Mouse (Mus musculus) fat pad, adult 2 months (tissue): ENCODE measurements at regions not wholly inside any gene's neighbourhood (a gene's known extent, or its start where the extent isn't known, plus 50 kb on each side); places are given as distances from the start of the nearest gene placed in this dataset.

Experiments used
- DNase-seq: peaks from one replicate; pipeline ENCODE4 v3.0.0-alpha.2; 2011; ENCODE audit warnings: low read depth, low spot score; ENCODE audit errors: extremely low read depth

DNA sequence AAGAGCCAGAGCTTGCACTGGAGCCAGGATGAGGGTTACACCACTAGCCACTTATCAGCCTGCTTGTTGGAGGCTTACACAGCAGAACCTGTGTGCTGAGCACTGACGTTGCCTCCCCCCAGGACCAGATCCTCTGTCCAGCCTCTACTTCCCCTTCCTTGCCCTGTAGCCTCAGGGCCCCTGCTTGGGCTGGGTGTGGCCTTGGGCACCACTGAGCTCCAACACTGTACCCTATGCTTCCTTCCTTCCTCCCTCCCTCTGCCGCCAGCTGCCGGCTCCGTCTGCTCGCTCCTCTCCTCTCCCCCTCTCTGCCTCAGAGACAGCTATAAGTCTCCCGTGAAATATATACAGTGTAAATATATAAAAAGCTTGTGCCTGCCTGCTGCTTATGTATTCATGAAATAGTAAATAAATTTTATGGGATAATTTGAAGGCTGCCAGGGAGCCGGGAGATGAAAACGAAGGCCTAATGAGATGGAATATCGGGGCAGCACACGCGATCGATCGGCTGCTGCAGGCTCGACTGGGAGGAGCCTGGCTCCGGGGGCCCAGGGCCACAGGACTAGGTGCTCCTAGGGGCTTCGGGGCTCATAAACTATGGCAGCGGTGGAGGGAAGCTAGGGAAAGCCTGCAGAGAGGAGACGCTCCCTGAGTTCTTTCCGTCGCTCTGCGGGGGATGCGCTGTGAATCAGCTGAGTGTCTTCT lies 135.6 kb downstream of the Rbm19 start:
- no peak for DNase-seq

DNA sequence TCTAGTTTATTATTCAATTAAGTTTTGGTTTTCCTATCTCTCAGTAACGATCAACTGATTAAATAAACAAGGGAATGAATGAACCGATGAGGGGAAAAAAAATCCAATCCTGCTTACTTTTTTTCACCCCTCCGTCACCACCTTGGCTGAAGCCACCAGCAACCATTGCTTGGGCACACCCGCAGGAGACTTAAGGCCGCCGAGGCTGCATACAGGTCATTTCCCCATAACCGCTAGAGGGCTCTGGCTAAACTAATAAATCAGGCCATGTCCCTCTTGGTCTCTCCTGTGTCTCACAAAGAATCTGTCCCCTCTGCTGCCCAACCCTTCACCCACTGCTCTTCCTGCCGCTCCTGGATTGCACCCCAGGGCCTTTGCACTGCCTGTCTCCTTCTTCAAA lies 136.3 kb downstream of the Rbm19 start:
- DNase-seq = no peak

DNA sequence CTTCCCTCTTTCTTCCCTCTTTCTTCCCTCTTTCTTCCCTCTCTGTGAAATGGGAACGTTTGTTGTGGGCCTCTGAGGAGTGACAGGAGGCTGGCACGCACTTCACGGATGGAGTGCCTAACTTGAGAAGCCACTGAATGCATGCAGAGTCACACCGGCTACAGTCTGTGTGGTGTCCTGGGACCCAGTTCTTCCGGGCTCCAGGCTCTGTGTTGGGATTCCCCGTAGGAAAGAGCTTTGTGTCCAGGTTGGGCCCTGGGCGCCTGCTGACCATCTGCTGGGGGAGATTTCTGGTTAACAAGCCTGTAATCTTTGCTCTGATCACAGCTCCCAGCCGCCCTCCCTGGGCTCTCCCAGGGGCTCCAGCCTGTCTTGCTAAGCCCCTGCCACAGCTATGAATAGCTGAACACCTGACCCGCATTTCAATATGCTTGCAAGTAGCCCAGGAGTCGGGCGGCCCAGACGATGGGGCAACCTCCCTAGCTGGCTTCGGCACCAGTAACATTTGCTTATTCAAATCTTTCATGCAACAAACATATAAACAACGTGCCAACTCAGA lies 146.5 kb downstream of the Rbm19 start:
- DNase-seq = no peak

DNA sequence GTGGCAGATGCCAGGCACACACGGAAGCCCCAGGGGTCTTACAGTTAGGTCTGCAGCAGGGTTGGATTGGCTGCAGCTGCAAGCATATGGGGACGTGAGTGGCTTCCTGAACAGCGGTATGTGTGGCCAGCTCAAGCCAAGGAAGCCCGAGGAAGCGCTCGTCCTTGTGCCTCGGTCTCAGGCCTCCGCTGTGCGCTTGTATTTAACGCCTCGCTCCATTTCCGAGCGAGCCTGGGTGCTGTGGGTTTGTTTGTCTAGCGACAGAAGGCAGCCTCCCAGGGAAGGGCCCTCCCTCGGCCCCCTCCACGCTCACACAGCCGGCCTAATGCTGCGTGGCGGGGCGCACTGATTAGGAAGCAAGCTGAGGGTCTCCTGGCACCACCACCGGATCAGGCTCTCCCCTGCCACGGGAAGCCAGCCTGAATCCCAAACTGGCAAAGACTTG lies 153.2 kb downstream of the Rbm19 start:
- no peak for DNase-seq

DNA sequence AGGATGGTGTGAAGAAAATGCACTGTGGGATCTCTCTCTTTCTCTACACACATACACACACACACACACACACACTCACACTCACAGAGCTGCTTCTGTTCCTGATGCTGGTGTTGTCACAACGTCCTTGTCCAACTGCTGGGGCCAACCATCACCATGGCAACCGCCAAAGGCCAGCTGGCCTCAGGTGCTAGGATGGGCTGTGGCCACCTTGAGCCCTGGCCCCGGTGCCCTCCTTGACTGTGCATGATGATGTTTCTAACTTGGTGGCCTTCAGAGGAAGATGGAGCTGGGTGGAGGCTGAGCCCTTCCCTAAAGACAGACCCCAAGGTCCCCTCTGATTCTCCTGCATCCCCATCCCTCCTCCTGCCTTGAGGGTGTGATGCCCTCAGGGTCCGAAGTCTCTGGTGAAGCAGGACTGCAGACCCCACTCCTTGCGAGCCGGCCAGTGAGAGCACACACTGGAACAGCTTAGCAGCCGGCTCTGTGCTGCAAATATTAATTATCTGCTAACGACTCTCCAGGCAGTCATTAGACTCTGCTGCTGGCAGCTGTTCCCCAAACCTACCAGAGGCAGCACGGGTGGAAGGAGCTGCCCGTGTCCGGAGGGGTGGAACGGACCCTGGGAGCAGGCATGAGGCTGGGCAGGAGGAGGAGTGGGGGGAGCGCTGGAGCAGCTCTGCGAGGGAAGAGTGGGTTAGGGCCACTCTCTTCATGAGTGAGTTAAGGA lies 154.8 kb downstream of the Rbm19 start:
- DNase-seq = no peak

DNA sequence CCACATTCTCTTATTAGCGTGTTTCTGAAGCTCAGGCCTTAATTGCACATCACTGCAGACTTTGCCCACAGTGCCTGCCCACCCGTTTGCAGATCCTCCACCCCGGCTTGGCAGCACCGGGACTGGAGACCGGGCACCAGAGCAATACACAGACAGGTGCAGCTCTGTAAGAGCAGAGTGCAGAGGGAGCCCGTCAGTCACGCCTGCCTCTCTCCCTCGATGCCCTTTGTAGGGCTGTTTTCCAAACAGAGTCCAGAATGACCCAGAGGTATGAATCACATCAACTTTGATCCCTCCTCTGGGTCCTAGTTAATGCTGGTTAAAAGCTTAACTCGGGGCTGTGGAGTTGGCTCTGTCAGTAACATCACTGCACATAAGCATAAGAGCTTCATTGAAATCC lies 155.3 kb upstream of the Lhx5 start:
- no peak for DNase-seq

DNA sequence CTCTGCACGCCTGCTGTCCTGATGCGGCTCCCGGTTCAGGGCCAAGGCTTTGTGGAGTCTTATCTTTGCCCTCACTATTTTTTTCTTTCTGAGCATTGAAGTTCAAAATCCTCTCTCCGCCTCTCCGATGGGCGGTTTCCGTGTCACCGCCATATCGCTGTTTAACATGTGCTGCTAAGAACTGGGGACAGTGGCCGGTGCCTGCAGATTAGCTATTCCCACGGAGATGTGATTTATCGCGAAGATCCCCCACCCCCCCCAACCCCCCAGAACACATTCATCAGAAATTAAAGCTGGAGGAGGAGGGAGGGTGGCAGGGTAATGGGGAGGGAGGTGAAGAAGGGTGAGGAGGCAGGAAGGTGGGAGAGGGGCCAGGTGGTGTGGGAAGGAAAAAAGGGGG lies 151.2 kb upstream of the Lhx5 start:
- DNase-seq = no peak

DNA sequence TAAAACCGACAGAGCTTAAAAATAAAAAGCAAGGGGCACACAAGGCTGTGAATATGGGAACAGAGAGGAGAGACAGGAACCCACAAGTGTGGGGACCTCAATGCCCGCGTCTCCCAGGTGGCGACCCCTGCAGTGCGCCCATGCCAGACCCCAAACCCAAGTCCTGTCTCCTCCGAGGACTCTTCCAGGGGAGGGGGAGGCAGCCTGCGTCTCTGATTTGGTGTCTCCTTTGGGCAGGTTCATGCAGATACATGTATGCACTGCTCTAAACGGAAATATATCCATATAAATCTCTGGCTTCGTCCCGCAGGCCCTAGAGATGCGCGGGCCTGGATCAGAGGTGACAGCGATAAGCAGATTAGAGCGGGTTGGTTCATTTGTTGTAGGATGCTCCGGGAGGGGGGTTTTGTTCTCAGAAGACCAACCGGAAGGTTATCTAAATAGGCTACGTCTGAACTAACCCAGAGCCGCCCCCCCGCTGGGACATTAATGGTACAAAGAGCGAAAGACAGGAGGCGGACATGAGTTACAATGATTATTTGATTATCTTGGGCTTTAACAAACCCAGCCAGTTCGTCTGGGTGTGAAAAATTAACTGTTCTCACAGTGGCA lies 150.4 kb upstream of the Lhx5 start:
- no peak for DNase-seq

DNA sequence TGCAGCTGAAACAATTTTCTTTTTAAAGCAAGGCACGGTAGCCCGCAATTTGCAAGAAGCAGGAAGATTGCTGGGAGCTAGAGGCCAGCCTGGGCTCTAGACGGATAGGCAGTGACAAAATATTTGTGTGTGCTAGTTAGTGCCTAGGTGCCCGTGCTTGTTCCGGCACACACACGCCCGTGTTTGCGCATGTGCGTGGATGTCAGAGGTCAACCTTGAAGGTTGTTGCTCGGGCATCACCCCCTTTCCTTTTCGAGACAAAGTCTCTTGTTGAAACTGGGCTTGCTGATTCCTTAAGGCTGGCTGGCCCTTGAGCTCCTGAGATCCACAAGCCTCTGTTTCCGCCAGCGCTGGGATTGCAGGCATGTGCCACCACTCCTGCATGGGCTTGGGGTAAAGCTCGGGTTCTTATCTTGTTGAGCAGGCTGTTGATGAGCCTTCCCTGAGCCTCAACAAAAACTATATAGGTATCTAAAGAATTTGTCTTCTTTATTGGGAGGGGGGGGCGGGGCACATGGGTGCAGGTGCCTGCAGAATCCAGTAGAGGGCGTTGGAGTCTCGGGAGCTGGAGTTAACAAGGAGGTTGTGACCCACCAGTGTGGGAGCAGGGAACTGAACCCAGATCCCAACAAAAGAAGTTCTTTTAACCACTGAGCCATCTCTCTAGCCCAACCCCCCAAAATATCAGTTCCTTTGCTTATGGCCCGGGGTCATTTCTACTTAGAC lies 149.5 kb upstream of the Lhx5 start:
- no peak for DNase-seq

DNA sequence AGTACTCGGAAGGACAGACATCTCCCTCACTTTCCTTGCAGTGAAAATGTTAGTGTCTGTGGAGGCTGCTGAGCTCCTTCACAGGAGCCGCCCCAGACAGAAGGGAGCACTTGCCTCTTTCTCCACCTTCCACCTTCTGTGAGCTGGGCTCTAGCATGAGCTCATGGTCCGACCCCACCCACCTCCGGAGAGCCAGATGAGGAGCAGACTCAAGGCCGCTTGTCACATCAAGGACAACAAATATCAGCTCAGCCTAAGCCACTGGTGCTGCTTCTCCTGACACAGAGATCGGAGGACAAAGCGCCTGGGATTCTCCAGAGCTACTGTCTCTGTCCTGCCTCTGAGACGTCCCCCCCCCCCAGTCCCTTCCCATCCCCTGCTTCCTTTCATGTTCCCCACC lies 146.9 kb upstream of the Lhx5 start:
- DNase-seq = no peak

DNA sequence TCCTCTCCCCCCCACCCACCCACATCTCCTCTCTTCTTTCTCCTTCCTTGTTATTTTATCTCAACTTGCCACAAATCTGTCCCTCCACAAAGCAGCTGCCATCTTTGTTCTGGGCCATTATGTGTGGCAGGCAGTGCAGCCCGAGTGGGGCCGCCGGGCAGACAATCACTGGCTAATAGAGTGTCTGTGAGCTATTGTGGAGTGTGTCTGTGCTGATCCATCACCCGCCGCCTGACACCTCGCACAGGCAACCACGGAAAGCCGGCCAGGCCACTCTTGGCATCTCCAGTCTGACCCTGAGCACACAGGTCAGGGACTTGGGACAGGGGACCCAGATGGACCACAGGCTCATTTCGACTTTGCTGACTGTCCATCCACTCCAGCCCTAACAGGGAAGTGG lies 146.5 kb upstream of the Lhx5 start:
- DNase-seq = no peak

DNA sequence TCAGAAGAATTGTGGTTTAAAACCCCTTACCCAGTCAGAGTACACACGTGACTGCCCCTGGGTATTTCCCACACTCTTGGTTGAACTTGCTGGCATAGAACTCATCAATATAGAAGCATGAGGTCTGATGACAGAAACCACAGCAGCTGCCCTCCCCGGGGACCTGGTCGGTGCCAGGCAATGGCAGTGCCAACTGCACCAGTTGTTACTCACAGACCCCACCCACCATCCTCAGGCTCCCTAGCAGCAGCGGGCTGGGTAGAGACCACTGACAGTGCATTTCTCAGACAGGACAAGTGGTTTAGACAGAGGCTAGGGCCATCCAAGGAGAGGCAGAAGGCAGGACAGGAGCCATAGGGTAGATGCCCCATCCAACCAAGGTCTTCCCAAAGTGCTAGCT lies 144.7 kb upstream of the Lhx5 start:
- no peak for DNase-seq

DNA sequence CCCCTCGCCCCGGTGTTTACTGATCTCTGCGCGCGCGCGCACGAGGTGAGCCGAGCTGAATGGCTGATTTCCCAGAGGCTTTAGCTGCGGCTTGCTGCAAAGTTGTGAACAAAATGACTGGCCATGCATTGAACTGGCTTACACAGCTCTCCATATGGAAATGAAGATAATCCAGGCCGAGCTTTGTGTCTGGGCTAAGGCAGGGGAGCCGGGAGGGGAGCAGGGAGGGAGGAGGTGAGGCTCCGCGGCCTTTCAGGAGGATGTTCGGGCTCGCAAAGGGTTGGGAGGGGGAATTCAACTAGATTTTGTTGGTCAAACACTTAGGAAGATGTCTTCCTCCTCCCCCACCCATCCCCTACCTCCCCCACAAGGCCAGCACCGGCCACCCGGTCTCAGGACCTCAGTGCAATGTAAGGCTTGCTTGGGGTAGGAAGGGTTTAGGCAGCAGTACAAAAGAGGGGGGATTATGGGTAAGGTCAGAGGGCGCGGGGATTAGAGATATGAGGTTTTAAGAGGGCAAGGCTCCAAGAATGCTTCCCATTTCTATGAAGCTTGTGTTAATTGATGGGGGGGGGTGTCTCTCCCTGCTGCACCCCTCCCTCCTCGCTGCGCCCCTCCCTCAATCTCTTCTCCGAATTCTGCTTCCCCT lies 143.3 kb upstream of the Lhx5 start:
- no peak for DNase-seq

DNA sequence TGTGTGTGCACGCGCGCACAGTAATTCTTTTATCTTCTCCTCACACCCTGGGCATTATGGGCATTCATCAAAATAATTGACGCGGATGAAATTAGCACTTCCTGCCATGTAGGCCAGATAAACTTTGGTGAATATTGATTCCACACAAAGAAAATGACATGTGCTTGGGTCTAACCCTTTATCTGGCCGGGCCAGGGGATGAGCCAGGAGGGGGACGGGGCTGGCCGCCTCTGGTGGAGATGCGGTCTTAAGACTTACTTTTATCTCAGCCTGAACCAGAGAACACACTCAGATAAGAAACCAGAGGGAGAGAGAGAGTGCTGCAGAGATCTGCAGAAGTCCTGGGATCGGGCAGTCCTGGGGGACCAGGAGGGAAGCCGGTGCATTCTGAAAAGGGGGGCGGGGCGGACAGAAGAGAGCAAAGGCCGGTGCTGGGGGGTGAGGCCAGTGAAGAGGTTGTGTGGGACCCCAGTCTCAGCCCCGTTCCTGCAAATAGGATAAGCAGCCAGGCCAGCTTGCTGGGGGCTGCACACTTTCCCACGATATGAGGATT lies 136.9 kb upstream of the Lhx5 start:
- no peak for DNase-seq

DNA sequence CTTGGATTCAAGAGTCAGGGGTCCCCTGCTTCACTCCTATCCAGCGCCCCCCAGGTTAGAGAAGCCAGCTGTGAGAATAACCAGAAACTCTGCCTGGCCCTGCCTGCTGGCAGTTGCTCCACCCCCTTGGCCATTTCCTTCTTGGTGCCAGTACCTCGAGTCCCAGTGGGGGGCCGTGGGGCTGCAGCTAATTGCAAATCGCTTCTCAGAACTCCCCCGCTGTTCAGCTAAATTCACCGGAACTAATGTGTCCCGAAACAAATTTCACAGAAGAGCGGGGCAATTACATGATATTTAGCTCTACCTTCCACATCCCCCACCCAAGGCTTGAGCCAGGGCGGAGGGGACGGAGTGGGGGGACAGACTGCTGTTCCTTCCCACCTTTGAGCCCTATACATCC lies 134.3 kb upstream of the Lhx5 start:
- no peak for DNase-seq

DNA sequence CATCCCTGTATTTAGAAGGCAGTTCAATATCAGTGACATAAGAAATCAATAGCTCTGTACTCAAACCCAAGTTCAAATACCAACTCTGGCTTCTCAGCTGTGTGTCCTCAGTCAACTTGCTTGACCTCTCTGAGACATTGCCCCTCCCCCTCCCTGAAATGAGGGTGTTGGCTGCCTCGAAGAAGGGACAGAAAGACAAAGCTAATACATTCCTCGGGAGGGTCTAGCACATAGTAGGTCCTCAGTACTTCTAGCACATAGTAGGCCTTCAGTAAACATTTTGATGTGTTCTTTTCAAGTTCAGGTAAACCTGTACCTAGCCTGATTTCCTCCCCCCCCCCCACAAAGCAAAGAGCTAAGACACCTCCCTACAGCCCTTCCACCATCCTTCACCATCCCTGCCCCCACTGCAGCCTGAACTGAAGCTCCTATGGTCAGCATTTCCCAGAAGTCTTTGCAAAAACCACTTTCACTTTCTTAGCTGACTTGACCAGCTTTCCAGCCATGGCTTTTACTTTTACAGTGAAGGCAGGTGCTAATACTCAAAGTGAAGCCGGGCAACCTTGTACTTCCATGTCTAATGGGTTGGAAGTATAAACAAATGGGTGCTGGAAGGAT lies 133.7 kb upstream of the Lhx5 start:
- no peak for DNase-seq

DNA sequence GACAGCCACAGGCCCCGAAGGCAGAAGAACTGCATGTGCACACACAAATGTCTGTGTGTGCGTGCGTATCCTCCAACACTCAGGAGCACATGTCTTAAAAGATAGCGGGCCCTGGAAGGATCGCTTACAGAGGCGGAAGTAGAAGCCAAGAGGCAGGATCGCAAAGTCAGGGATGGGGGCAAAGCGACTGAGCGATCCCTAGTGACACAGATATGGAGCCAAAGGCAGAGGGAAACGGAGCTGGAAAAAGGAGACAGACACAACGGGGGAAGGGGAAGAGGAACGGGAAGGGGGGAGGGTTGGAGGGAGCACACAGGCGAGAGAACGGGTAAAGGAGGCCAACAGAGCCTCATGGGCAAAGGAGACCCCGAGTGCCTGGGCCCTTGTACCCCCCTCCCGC lies 129.8 kb upstream of the Lhx5 start:
- no peak for DNase-seq

DNA sequence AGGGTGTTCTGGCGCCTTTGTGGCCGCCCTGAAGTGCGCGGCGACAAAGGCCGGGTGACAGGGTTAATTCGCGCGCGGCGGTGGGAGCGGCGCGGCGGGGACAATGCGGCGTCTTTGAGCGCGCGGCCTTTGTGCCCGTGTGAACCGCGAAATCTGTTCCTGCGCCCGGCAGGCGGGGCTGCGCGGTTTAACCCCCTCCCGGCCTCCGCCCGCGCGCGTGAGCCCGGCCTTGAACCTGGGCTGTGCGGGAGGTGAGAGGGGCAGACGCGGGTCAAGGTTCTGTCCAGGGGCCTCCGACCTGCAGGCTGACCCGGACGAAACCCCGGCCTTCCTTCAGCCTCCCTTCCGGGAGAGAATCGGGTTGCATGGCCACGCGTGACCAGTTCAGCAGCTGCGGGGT lies 129.2 kb upstream of the Lhx5 start:
- no peak for DNase-seq

DNA sequence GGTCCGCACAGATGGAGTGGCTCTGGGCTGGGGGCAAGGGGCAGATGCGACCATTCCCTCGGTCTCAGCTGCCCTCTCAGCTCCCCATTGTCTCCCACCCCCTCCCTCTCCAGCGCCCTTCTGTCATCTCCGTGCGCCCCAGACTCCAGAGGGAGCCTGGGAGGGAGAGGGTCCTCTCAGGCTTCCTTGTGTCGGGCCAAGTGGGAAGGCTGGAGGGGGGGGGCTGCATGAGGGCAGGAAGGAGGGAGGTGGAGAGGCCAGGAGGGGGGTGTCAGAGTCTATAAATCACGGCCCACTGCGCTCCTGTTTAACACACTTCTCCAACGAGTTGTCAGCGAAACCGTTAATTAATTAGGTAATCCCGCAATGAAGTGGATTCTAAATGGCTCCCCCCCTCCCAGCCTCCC lies 127.2 kb upstream of the Lhx5 start:
- DNase-seq = no peak

DNA sequence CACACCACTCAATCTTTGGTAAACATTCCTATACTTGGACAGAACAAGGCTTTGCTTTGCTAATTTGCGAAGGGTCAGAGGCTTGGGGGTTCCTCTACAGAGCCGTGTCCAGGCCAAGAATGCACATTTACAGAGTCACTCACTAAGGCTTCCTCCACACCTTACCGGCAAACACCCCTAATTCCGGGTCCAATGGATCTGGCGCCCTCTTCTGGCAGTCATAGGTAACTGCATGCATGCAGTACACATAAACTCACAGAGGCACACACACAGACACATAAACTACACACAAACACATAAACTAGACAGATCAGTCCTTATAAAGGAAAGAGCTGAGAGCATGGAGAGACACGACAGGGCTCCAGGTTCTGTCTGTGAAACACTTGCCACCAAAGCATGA lies 119.2 kb upstream of the Lhx5 start:
- no peak for DNase-seq
